Mouse (Mus musculus) midbrain, embryonic 13.5 days (tissue): ENCODE data around the gene Sh3bgr. TPM values are rescaled to one million over a fixed set of nuclear protein-coding genes. Genes with fewer than 3 reads are reported as not detected.

Source experiments
- ATAC-seq: fragments of 200-750 bp; cut with Nextera tagmentation; 2 replicates; pipeline ENCODE4 v1.8.0; 2017; ENCODE audit warnings: mild to moderate bottlenecking, moderate TSS enrichment, moderate library complexity
- H3K27ac ChIP-seq: fragments of 300-500 bp; sonication (generic); 2 replicates; pipeline ENCODE4 v1.5.1; 2015; ENCODE audit warnings: inconsistent platforms, mild to moderate bottlenecking, moderate library complexity
- H3K27me3 ChIP-seq: fragments of 300-500 bp; sonication (generic); 2 replicates; pipeline ENCODE4 v1.6.1; 2015; ENCODE audit warnings: mild to moderate bottlenecking, inconsistent platforms
- H3K36me3 ChIP-seq: fragments of 300-500 bp; sonication (generic); 2 replicates; pipeline ENCODE4 v1.6.1; 2015; ENCODE audit warnings: mild to moderate bottlenecking, inconsistent platforms
- H3K4me1 ChIP-seq: fragments of 300-500 bp; sonication (generic); replicated peaks from 2 replicates; pipeline ENCODE4 v1.6.1; 2015; ENCODE audit warnings: inconsistent platforms
- H3K4me2 ChIP-seq: fragments of 300-500 bp; sonication (generic); replicated peaks from 2 replicates; pipeline ENCODE4 v1.6.1; 2015; ENCODE audit warnings: moderate library complexity, mild to moderate bottlenecking, inconsistent platforms
- H3K4me3 ChIP-seq: fragments of 300-500 bp; sonication (generic); replicated peaks from 2 replicates; pipeline ENCODE4 v1.5.1; 2015; ENCODE audit warnings: mild to moderate bottlenecking, inconsistent platforms
- H3K9ac ChIP-seq: fragments of 300-500 bp; sonication (generic); replicated peaks from 2 replicates; pipeline ENCODE4 v1.6.1; 2015; ENCODE audit warnings: mild to moderate bottlenecking, inconsistent platforms
- H3K9me3 ChIP-seq: fragments of 300-500 bp; sonication (generic); 2 replicates; pipeline ENCODE4 v1.6.1; 2016; ENCODE audit warnings: mild to moderate bottlenecking, inconsistent platforms
- WGBS: fragments of 180-500 bp; shearing (Covaris S2); methylation state at CpG from one replicate; pipeline ENCODE4 v1.1.7; 2015; 5-methylcytosine and 5-hydroxymethylcytosine counted together
- polyA plus RNA-seq: library from polyadenylated mRNA; unstranded; fragments of >200 nt; fragmentation: Nextera tagmentation; extraction: Ambion mirVana; gene quantifications from 2 replicates; pipeline ENCODE4 v1.2.1, GENCODE M21; 2015

Gene Sh3bgr
- polyA plus RNA-seq, 1 experiment from 2014 or later: 1.3 TPM

- WGBS: 86% methylated on average over 3 of the region's 3 CpGs
- Histone ChIP-seq H3K9me3 (no peaks in the 10 kb centered on the region), H3K27me3 (no peaks in the 10 kb centered on the region), H3K4me1 (no peaks in the 10 kb centered on the region), H3K4me2 (no peak overlapping the region), H3K4me3 (no peak overlapping the region), H3K36me3 (no peaks in the 10 kb centered on the region), H3K27ac (no peak overlapping the region), H3K9ac (no peak overlapping the region)
- no peak for ATAC-seq
These were observed 21.7 kb downstream of the Sh3bgr start for GRCm38 (mm10) chr16:96221959-96222358.

DNA sequence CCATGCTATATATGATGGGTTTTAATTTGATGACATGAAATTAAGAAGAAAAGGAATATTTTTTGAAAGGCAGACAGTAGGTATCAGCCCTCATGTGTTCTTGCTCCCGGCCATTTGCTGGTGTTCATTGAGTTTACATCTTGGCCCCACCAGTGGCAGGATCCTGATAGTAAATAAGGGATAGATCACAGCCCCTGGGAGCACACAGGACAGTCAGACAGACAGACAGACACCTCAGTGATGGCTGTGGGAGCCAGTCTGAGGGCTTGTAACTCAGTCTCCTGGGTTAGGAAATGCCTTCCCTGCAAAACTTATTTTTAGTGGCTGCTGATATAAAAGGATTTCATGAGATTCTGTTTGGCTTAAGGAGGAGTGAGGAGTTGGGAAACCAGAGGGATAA is 22.2 kb downstream of the Sh3bgr start:
- no peak overlapping the region for H3K4me3 ChIP-seq
- H3K4me1 ChIP-seq: no peaks in the 10 kb centered on the region
- no peaks in the 10 kb centered on the region for H3K27me3 ChIP-seq
- H3K36me3 ChIP-seq: no peaks in the 10 kb centered on the region
- H3K9me3 ChIP-seq: no peaks in the 10 kb centered on the region
- no peak overlapping the region for H3K4me2 ChIP-seq
- ATAC-seq: no peak
- no peak overlapping the region for H3K9ac ChIP-seq
- WGBS: 66% methylated on average over 1 of the region's 1 CpGs
- no peak overlapping the region for H3K27ac ChIP-seq

DNA sequence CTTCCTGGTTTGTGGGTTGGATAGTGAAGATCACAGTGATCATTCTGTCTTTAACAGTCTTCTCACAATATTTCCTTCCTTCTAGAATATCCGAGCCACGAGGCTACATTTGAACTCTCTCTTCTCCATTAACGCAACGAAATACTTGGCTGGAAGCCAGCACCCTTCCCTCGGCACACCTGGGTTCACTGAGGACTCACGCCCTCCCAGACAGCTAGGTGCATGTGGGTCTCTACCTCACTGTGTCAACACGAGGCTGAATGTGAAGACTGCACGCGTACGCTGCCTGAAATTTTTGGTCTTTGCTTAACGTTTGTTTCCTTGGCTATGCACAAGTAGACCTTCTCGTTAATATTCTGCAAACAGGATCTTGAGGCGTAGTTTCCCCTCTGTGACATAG is 28.2 kb downstream of the Sh3bgr start:
- no peaks in the 10 kb centered on the region for H3K4me1 ChIP-seq
- H3K27ac ChIP-seq: no peak overlapping the region
- no peaks in the 10 kb centered on the region for H3K9me3 ChIP-seq
- no peaks in the 10 kb centered on the region for H3K36me3 ChIP-seq
- H3K9ac ChIP-seq: no peak overlapping the region
- H3K4me3 ChIP-seq: no peak overlapping the region
- H3K4me2 ChIP-seq: no peak overlapping the region
- no peaks in the 10 kb centered on the region for H3K27me3 ChIP-seq
- ATAC-seq: no peak
- 83% methylated on average over 13 of the region's 13 CpGs for WGBS

GRCm38 (mm10) chr16:96229044-96229555 is 28.9 kb downstream of the Sh3bgr start:
- Histone ChIP-seq H3K4me1 (no peaks in the 10 kb centered on the region), H3K36me3 (no peaks in the 10 kb centered on the region), H3K4me3 (no peak overlapping the region), H3K4me2 (no peak overlapping the region), H3K9me3 (no peaks in the 10 kb centered on the region), H3K9ac (no peak overlapping the region), H3K27ac (no peak overlapping the region), H3K27me3 (no peaks in the 10 kb centered on the region)
- no peak for ATAC-seq
- 58% methylated on average over 8 of the region's 8 CpGs for WGBS

- Histone ChIP-seq H3K27me3 (no peaks in the 10 kb centered on the region), H3K9ac (no peak overlapping the region), H3K4me3 (no peak overlapping the region), H3K4me2 (no peak overlapping the region), H3K9me3 (no peaks in the 10 kb centered on the region), H3K27ac (no peak overlapping the region), H3K36me3 (no peaks in the 10 kb centered on the region), H3K4me1 (peaks cover 2% of the 10 kb centered on the region)
- WGBS: 31% methylated on average over 11 of the region's 11 CpGs
- peak; percentile 78 for ATAC-seq
These were observed 30.2 kb downstream of the Sh3bgr start for GRCm38 (mm10) chr16:96230411-96230810.

DNA sequence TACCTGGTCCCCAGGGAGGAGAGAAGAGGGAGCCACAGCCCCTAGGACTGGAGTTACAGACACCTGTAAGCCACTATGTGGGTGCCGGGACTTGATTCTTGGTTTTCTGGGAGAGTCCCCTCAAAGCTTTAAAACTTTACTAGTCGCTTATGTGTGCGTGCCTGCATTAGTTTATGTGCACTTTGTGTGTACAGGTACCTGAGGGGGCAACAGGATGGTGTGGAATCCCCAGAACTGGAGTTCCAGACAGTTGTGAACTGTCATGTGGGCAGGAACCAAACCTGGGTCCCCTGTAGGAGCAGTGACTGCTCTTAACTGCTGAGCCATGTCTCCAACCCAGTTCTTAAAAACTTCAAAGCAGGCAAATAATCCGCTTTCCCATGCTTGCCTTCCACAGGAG is 31.0 kb downstream of the Sh3bgr start:
- ATAC-seq: no peak
- H3K4me2 ChIP-seq: no peak overlapping the region

GRCm38 (mm10) chr16:96231974-96232373 is 31.7 kb downstream of the Sh3bgr start:
- Histone ChIP-seq H3K27ac (no peak overlapping the region), H3K27me3 (no peaks in the 10 kb centered on the region), H3K9me3 (no peaks in the 10 kb centered on the region), H3K4me2 (no peak overlapping the region), H3K4me3 (no peak overlapping the region), H3K4me1 (peaks cover 8% of the 10 kb centered on the region), H3K9ac (no peak overlapping the region), H3K36me3 (no peaks in the 10 kb centered on the region)
- no peak for ATAC-seq
- WGBS: 91% methylated on average over 8 of the region's 8 CpGs

More for the DNA sequence above, 31.0 kb downstream of the Sh3bgr start:
- Histone ChIP-seq H3K4me1 (peaks cover 8% of the 10 kb centered on the region), H3K36me3 (no peaks in the 10 kb centered on the region), H3K4me3 (no peak overlapping the region), H3K27me3 (no peaks in the 10 kb centered on the region), H3K9me3 (no peaks in the 10 kb centered on the region), H3K9ac (no peak overlapping the region), H3K27ac (no peak overlapping the region)
- WGBS: 89% methylated on average over 4 of the region's 4 CpGs

- H3K4me2 ChIP-seq: no peak overlapping the region
- no peak for ATAC-seq
- H3K27me3 ChIP-seq: no peaks in the 10 kb centered on the region
- H3K9ac ChIP-seq: no peak overlapping the region
- 90% methylated on average over 8 of the region's 8 CpGs for WGBS
- no peaks in the 10 kb centered on the region for H3K9me3 ChIP-seq
- no peak overlapping the region for H3K27ac ChIP-seq
- no peaks in the 10 kb centered on the region for H3K36me3 ChIP-seq
- no peak overlapping the region for H3K4me3 ChIP-seq
- peaks cover 8% of the 10 kb centered on the region for H3K4me1 ChIP-seq
These were observed 33.7 kb downstream of the Sh3bgr start for GRCm38 (mm10) chr16:96233996-96234395.

DNA sequence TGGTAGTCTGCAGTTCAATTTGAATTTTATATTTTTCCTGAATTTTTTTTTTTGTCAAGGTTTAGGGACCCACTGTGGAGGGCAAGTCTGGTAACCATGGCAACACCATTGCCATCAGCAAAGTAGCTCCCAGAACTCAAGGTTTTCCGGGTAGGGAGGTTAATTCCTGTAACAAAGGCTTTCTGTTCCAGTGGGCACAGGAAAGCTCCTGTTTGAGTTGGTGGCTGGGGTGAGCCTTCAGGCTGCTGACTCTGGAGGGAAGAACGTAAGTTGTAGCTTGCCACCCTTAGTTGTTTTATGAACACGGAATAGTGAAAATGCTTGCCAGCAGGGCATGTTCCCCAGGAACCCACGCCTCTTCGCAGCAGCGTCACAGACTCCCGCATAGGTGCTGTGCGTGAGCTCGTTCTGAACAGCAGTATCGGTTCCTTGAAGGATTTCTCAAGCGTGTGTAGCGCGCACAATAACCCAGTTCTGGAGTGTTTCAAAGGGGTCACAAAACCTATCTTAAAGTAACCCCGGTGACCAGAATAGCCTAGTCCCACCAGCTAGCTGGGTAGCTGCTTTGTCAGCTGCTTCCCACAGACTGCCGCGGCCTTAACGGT is 35.2 kb downstream of the Sh3bgr start, which contains the start of gene B3galt5:
B3galt5 (plus strand) TSS at position 436 of the 605 bp plus-strand sequence.
- H3K36me3 ChIP-seq: no peaks in the 10 kb centered on the region
- no peaks in the 10 kb centered on the region for H3K9me3 ChIP-seq
- no peak within 1 kb of the TSS for H3K4me3 ChIP-seq
- H3K27ac ChIP-seq: peak within 1 kb of the TSS; percentile 25; the same call in 1 of the 2 replicates
- no peaks in the 10 kb centered on the region for H3K27me3 ChIP-seq
- 56% methylated on average over 17 of the region's 17 CpGs for WGBS
- H3K9ac ChIP-seq: no peak within 1 kb of the TSS
- peaks cover 8% of the 10 kb centered on the region for H3K4me1 ChIP-seq
- peak; percentile 40; the same call in 1 of the 2 replicates for ATAC-seq
- peak within 1 kb of the TSS; percentile 31; the same call in 1 of the 2 replicates for H3K4me2 ChIP-seq

DNA sequence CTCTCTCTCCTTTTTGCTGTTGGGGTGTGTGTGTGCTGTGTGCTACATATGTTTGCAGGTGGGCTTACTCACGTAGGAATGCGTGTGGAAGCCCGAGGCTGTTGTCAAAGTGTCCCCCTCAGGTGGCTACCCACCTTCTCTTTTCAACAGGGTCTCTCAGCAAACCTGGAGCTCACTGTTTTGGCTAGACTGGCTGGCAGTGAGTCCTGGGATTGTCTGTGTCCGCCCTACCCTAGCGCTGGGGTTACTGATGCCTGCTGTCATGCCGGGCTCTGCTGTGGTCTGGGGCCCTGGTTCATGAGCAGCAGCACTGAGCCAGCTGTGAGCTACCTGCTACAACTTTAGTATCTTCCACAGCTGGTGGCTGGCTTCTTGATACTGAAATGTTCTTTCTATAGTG is 44.2 kb downstream of the Sh3bgr start:
- H3K27ac ChIP-seq: no peak overlapping the region
- 83% methylated on average over 6 of the region's 6 CpGs for WGBS
- no peaks in the 10 kb centered on the region for H3K9me3 ChIP-seq
- no peaks in the 10 kb centered on the region for H3K4me1 ChIP-seq
- H3K9ac ChIP-seq: no peak overlapping the region; the same call in 1 of the 2 replicates
- H3K36me3 ChIP-seq: no peaks in the 10 kb centered on the region
- H3K4me3 ChIP-seq: no peak overlapping the region
- no peak for ATAC-seq
- no peaks in the 10 kb centered on the region for H3K27me3 ChIP-seq
- H3K4me2 ChIP-seq: no peak overlapping the region

DNA sequence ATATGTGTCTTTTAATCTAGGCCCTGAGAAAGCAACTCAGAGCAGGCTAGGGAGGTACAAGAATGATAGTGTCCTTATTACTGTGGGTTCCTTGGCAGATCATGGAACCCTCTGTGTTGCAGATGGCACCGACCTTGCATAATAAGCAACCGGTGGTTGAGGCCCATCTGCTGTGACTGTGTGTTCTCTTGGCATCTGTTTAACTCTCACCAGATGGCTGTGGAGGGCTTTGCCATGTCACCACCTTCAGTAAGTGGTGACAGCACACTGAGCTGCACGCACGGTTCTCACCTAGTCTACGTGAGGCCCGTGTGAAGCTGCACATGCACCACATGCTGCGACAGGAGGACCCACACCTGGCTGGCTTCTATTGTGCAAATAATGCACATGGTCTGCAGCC is 49.4 kb downstream of the Sh3bgr start:
- WGBS: 84% methylated on average over 7 of the region's 7 CpGs
- no peaks in the 10 kb centered on the region for H3K36me3 ChIP-seq
- ATAC-seq: no peak
- no peak overlapping the region for H3K4me2 ChIP-seq
- no peaks in the 10 kb centered on the region for H3K27me3 ChIP-seq
- no peak overlapping the region for H3K9ac ChIP-seq
- no peak overlapping the region for H3K4me3 ChIP-seq
- H3K27ac ChIP-seq: no peak overlapping the region
- no peaks in the 10 kb centered on the region for H3K4me1 ChIP-seq
- no peaks in the 10 kb centered on the region for H3K9me3 ChIP-seq

- WGBS: 94% methylated on average over 1 of the region's 1 CpGs
- ATAC-seq: no peak
- H3K4me3 ChIP-seq: no peak overlapping the region
These were observed 51.9 kb downstream of the Sh3bgr start for GRCm38 (mm10) chr16:96252146-96252545.

GRCm38 (mm10) chr16:96258429-96258828 is 58.2 kb downstream of the Sh3bgr start:
- 90% methylated on average over 8 of the region's 8 CpGs for WGBS
- no peak overlapping the region for H3K9ac ChIP-seq

More at GRCm38 (mm10) chr16:96252146-96252545, 51.9 kb downstream of the Sh3bgr start:
- Histone ChIP-seq H3K4me1 (no peaks in the 10 kb centered on the region), H3K9ac (no peak overlapping the region), H3K27ac (no peak overlapping the region), H3K27me3 (no peaks in the 10 kb centered on the region), H3K36me3 (no peaks in the 10 kb centered on the region), H3K9me3 (no peaks in the 10 kb centered on the region), H3K4me2 (no peak overlapping the region)

More at GRCm38 (mm10) chr16:96258429-96258828, 58.2 kb downstream of the Sh3bgr start:
- H3K4me2 ChIP-seq: no peak overlapping the region
- H3K9me3 ChIP-seq: no peaks in the 10 kb centered on the region
- no peaks in the 10 kb centered on the region for H3K4me1 ChIP-seq
- no peak for ATAC-seq
- H3K27me3 ChIP-seq: no peaks in the 10 kb centered on the region
- H3K36me3 ChIP-seq: no peaks in the 10 kb centered on the region
- H3K27ac ChIP-seq: no peak overlapping the region
- no peak overlapping the region for H3K4me3 ChIP-seq
